Mouse (Mus musculus): ENCODE measurements around the gene Urah. TPM values are rescaled to one million over a fixed set of nuclear protein-coding genes. Genes with fewer than 3 reads are reported as not detected.

The Urah gene
- polyA plus RNA-seq, 1 experiment from 2014 or later: not detected

DNA sequence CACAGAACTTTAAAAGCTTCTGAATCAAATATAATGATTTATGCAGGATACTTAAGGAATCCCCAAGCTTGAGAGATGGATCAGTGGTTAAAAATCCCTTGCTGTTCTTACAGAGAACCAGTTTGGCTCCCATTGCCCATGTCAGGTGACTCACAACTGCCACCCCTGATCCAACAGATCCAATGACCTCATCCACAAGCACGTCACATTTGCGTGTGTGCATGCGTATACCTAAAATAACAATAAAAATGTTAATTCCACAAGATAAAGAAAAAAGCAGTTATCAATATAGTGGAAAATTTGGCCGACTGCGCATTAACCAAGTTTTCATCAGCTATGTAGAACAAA lies 13.5 kb upstream of the Urah start:
- Histone ChIP-seq H3K9ac (peak overlapping the region; percentile 80), H3K9me3 (no peaks in the 10 kb centered on the region), H3K36me3 (peaks cover 10% of the 10 kb centered on the region), H3K27ac (peak overlapping the region; percentile 93), H3K4me1 (replicated peaks) (peaks cover 24% of the 10 kb centered on the region), H3K4me3 (peak overlapping the region; percentile 58), H3K27me3 (0 out of 2 replicates have a peak, but pooled peaks cover 2% of the 10 kb centered on the region), H3K4me2 (peak overlapping the region; percentile 60)
- WGBS: 41% methylated on average over 5 of the region's 5 CpGs
- ATAC-seq (ENCODE audit: low FRiP score): peak; percentile 36; the same call in 1 of the 2 replicates

- peak; percentile 93 for ATAC-seq (ENCODE audit: low FRiP score)
- H3K27ac ChIP-seq: peak within 1 kb of the TSS; percentile 93
- peaks cover 10% of the 10 kb centered on the region for H3K36me3 ChIP-seq
- 0 out of 2 replicates have a peak, but pooled peaks cover 2% of the 10 kb centered on the region for H3K27me3 ChIP-seq
- H3K4me3 ChIP-seq: peak within 1 kb of the TSS; percentile 58
- H3K9ac ChIP-seq: peak within 1 kb of the TSS; percentile 80
- no peaks in the 10 kb centered on the region for H3K9me3 ChIP-seq
- under 1% methylated on average over 21 of the region's 21 CpGs for WGBS
- peaks cover 24% of the 10 kb centered on the region for H3K4me1 ChIP-seq (replicated peaks)
- H3K4me2 ChIP-seq: peak within 1 kb of the TSS; percentile 60
Observed at GRCm38 (mm10) chr7:140821653-140822329, 13.0 kb upstream of the Urah start, which contains the start of gene Zfp941. TSS of gene Zfp941 (minus strand) at chr7:140822178.

GRCm38 (mm10) chr7:140822731-140823130 lies 12.1 kb upstream of the Urah start:
- Histone ChIP-seq H3K4me3 (no peak overlapping the region), H3K27me3 (0 out of 2 replicates have a peak, but pooled peaks cover 2% of the 10 kb centered on the region), H3K9ac (no peak overlapping the region), H3K4me1 (replicated peaks) (peaks cover 16% of the 10 kb centered on the region), H3K27ac (no peak overlapping the region), H3K9me3 (no peaks in the 10 kb centered on the region), H3K4me2 (no peak overlapping the region), H3K36me3 (peaks cover 5% of the 10 kb centered on the region)
- WGBS: 91% methylated on average over 4 of the region's 4 CpGs
- ATAC-seq (ENCODE audit: low FRiP score): no peak

DNA sequence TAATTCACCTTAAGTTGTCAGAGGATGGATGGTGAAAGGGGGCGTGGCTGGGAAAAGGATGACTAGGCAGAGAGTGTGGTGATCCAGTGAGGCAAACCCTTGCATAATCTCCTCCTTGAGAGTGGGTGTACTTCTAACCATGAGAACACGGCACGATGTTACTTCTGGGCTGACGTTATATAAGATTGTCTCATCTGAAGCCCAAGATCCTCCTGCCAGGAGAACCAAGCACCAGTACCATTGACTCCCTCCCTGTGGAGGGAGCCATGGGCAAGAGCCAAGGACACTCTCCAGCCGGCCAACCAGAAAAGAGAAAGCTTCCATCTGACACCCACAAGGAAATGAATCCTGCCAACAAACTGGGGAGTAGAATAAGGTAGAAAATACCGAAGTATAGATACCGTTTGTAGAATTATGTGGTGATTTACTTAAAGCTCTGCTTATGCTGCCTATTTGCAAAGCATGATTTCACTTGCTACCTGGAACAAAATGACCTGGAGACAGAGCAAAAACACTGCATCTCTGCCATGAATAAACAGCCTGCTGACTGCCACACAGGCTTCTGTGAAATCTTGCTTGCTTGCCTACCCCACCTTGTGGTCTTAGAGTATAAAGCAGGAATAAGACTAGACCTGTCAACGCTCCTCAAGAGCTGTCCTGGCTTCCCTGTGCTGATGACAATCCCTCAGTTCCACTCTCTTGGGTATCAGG lies 6.5 kb upstream of the Urah start:
- Histone ChIP-seq H3K27ac (no peak overlapping the region), H3K27me3 (no peaks in the 10 kb centered on the region), H3K36me3 (no peaks in the 10 kb centered on the region), H3K4me2 (no peak overlapping the region), H3K4me1 (replicated peaks) (no peaks in the 10 kb centered on the region), H3K9me3 (no peaks in the 10 kb centered on the region), H3K9ac (peak overlapping the region; percentile 1; the same call in 1 of the 2 replicates), H3K4me3 (no peak overlapping the region)
- 47% methylated on average over 8 of the region's 8 CpGs for WGBS
- no peak; the same call in 1 of the 2 replicates for ATAC-seq (ENCODE audit: low FRiP score)

DNA sequence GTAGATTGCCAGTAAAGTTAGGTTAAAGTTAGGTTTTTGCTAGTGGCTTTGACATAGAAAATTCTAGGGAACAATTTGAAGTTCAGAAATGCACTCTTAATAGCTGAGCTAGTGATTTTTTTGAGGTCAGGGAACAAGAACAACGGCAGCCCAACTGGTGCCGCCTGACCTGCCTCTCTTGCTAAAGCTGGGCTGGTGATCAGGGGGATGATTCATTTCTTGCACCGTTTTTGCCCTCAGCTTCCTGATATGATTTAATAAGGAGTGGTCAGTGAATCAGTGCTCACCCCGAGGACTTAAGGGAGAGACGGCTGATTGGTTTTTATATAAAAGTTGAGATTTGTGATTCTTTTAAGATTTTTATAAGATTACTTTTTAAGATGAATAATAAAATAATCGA lies 3.4 kb upstream of the Urah start:
- no peak overlapping the region for H3K27ac ChIP-seq
- no peak for ATAC-seq (ENCODE audit: low FRiP score)
- 65% methylated on average over 6 of the region's 6 CpGs for WGBS

DNA sequence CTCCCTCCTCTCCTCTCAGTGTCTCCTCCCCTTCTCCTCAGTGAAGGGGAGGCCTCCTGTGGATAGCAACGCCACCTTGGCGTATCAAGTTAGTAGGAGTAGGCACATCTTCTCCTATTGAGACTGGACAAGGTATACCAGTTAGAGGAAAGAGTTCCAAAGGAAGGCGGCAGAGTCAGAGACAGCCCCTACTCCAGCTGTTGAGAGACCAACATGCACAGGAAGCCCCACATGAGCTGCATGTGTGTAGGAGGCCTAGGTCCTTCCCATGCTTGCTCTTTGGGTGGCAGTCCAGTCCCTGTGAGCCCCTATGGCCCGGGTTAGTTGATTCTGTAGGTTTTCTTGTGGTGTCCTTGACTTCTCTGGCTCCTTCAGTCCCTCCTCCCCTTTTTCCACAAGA lies 1.5 kb upstream of the Urah start:
- Histone ChIP-seq H3K4me2 (no peak overlapping the region), H3K9me3 (no peaks in the 10 kb centered on the region), H3K27ac (no peak overlapping the region), H3K27me3 (peaks cover 5% of the 10 kb centered on the region; the same call in 1 of the 2 replicates), H3K4me1 (replicated peaks) (no peaks in the 10 kb centered on the region), H3K4me3 (no peak overlapping the region), H3K9ac (no peak overlapping the region), H3K36me3 (no peaks in the 10 kb centered on the region)
- 84% methylated on average over 4 of the region's 4 CpGs for WGBS
- ATAC-seq (ENCODE audit: low FRiP score): no peak

More for the DNA sequence above, 3.4 kb upstream of the Urah start:
- H3K9me3 ChIP-seq: no peaks in the 10 kb centered on the region
- H3K4me3 ChIP-seq: no peak overlapping the region
- H3K9ac ChIP-seq: no peak overlapping the region
- H3K4me1 ChIP-seq (replicated peaks): no peaks in the 10 kb centered on the region
- H3K36me3 ChIP-seq: no peaks in the 10 kb centered on the region
- H3K4me2 ChIP-seq: no peak overlapping the region
- peaks cover 5% of the 10 kb centered on the region; the same call in 1 of the 2 replicates for H3K27me3 ChIP-seq

GRCm38 (mm10) chr7:140835758-140836087 lies 905 bp downstream of the Urah start:
- H3K4me3 ChIP-seq: no peak overlapping the region
- no peak overlapping the region for H3K9ac ChIP-seq
- no peak overlapping the region for H3K4me2 ChIP-seq
- H3K27me3 ChIP-seq: peaks cover 18% of the 10 kb centered on the region
- no peaks in the 10 kb centered on the region for H3K36me3 ChIP-seq
- H3K27ac ChIP-seq: no peak overlapping the region
- 86% methylated on average over 2 of the region's 2 CpGs for WGBS
- H3K9me3 ChIP-seq: no peaks in the 10 kb centered on the region
- H3K4me1 ChIP-seq (replicated peaks): no peaks in the 10 kb centered on the region
- no peak for ATAC-seq (ENCODE audit: low FRiP score)

- Histone ChIP-seq H3K27ac (no peak overlapping the region), H3K27me3 (peaks cover 25% of the 10 kb centered on the region), H3K4me2 (no peak overlapping the region), H3K9ac (0 out of 2 replicates have a peak overlapping the region, but pooled peaks have one; percentile 25), H3K4me3 (no peak overlapping the region), H3K4me1 (replicated peaks) (no peaks in the 10 kb centered on the region), H3K36me3 (no peaks in the 10 kb centered on the region), H3K9me3 (no peaks in the 10 kb centered on the region)
- ATAC-seq (ENCODE audit: low FRiP score): no peak
- WGBS: 89% methylated on average over 9 of the region's 9 CpGs
Observed at GRCm38 (mm10) chr7:140836243-140837115, 1.7 kb downstream of the Urah start.

- H3K27me3 ChIP-seq: peaks cover 44% of the 10 kb centered on the region
- H3K9ac ChIP-seq: no peak overlapping the region
- no peaks in the 10 kb centered on the region for H3K4me1 ChIP-seq (replicated peaks)
- H3K4me3 ChIP-seq: no peak overlapping the region
- H3K9me3 ChIP-seq: no peaks in the 10 kb centered on the region
- H3K27ac ChIP-seq: no peak overlapping the region
- WGBS: 67% methylated on average over 5 of the region's 5 CpGs
- no peak overlapping the region for H3K4me2 ChIP-seq
- no peaks in the 10 kb centered on the region for H3K36me3 ChIP-seq
- no peak for ATAC-seq (ENCODE audit: low FRiP score)
Observed at GRCm38 (mm10) chr7:140839556-140839955, 4.7 kb downstream of the Urah start.

- Histone ChIP-seq H3K4me3 (no peak overlapping the region), H3K27me3 (peaks cover 46% of the 10 kb centered on the region), H3K9me3 (no peaks in the 10 kb centered on the region), H3K9ac (no peak overlapping the region), H3K4me2 (no peak overlapping the region), H3K27ac (no peak overlapping the region), H3K36me3 (no peaks in the 10 kb centered on the region), H3K4me1 (replicated peaks) (0 out of 2 replicates have a peak, but pooled peaks cover 2% of the 10 kb centered on the region)
- 41% methylated on average over 19 of the region's 19 CpGs for WGBS
- no peak for ATAC-seq (ENCODE audit: low FRiP score)
Observed at GRCm38 (mm10) chr7:140840750-140841735, 6.2 kb downstream of the Urah start.

- no peak overlapping the region for H3K4me3 ChIP-seq
- ATAC-seq (ENCODE audit: low FRiP score): no peak
- WGBS: 80% methylated on average over 7 of the region's 7 CpGs
- H3K9me3 ChIP-seq: no peaks in the 10 kb centered on the region
- H3K9ac ChIP-seq: no peak overlapping the region
- H3K4me2 ChIP-seq: no peak overlapping the region
- peaks cover 56% of the 10 kb centered on the region for H3K27me3 ChIP-seq
- 0 out of 2 replicates have a peak, but pooled peaks cover 2% of the 10 kb centered on the region for H3K4me1 ChIP-seq (replicated peaks)
- H3K27ac ChIP-seq: no peak overlapping the region
- H3K36me3 ChIP-seq: no peaks in the 10 kb centered on the region
Observed at GRCm38 (mm10) chr7:140843806-140844205, 9.0 kb downstream of the Urah start.

Data from hindbrain, embryonic 13.5 days (tissue).